Mouse (Mus musculus): Measurements from ENCODE around the gene Reln. TPM values are rescaled to one million over a fixed set of nuclear protein-coding genes. Genes with fewer than 3 reads are reported as not detected.

Gene Reln
- total and polyA plus RNA-seq, 2 experiments from 2014 or later = 25.3 to 189 TPM

- no peak overlapping the region for H3K4me3 ChIP-seq (ENCODE audit: low read depth, low read length)
- ATAC-seq (ENCODE audit: low FRiP score) = no peak
- WGBS = 94% methylated on average over 3 of the region's 3 CpGs
- H3K27me3 ChIP-seq (ENCODE audit: insufficient read depth, low read length) = no peaks in the 10 kb centered on the region
- no peak for TF ChIP-seq CTCF (IDR thresholded peaks at IDR 0.05)
- H3K4me1 ChIP-seq (ENCODE audit: insufficient read depth, low read length) = no peaks in the 10 kb centered on the region
- H3K9me3 ChIP-seq (ENCODE audit: low read length) = no peaks in the 10 kb centered on the region
- no peak overlapping the region for H3K4me2 ChIP-seq (ENCODE audit: low read depth, low read length, poor library complexity, severe bottlenecking)
- no peak overlapping the region for H3K9ac ChIP-seq (replicated peaks; ENCODE audit: low read length, poor library complexity, severe bottlenecking)
- no peak overlapping the region for H3K27ac ChIP-seq (ENCODE audit: low read depth, low read length)
- H3K36me3 ChIP-seq (ENCODE audit: insufficient read depth, low read length) = no peaks in the 10 kb centered on the region
- DNase-seq (ENCODE audit: low spot score) = no peak
Observed at GRCm38 (mm10) chr5:21909713-21910112, 434.8 kb downstream of the Reln start.

GRCm38 (mm10) chr5:21901411-21901810 is 443.1 kb downstream of the Reln start:
- H3K36me3 ChIP-seq (ENCODE audit: insufficient read depth, low read length) = 0 out of 2 replicates have a peak, but pooled peaks cover 6% of the 10 kb centered on the region
- TF ChIP-seq CTCF (IDR thresholded peaks at IDR 0.05) = no peak
- ATAC-seq (ENCODE audit: low FRiP score) (no peak), DNase-seq (ENCODE audit: low spot score) (no peak)
- WGBS = 68% methylated on average over 12 of the region's 12 CpGs
- no peak overlapping the region for H3K27ac ChIP-seq (ENCODE audit: low read depth, low read length)
- H3K9ac ChIP-seq (replicated peaks; ENCODE audit: low read length, poor library complexity, severe bottlenecking) = no peak overlapping the region
- H3K4me3 ChIP-seq (ENCODE audit: low read depth, low read length) = no peak overlapping the region
- H3K4me1 ChIP-seq (ENCODE audit: insufficient read depth, low read length) = no peaks in the 10 kb centered on the region
- no peak overlapping the region for H3K4me2 ChIP-seq (ENCODE audit: low read depth, low read length, poor library complexity, severe bottlenecking)
- H3K9me3 ChIP-seq (ENCODE audit: low read length) = no peaks in the 10 kb centered on the region
- H3K27me3 ChIP-seq (ENCODE audit: insufficient read depth, low read length) = no peaks in the 10 kb centered on the region

- Histone ChIP-seq H3K9ac (replicated peaks; ENCODE audit: low read length, poor library complexity, severe bottlenecking) (no peak overlapping the region), H3K36me3 (ENCODE audit: insufficient read depth, low read length) (0 out of 2 replicates have a peak, but pooled peaks cover 6% of the 10 kb centered on the region), H3K27me3 (ENCODE audit: insufficient read depth, low read length) (no peaks in the 10 kb centered on the region), H3K4me1 (ENCODE audit: insufficient read depth, low read length) (no peaks in the 10 kb centered on the region), H3K27ac (ENCODE audit: low read depth, low read length) (no peak overlapping the region), H3K9me3 (ENCODE audit: low read length) (no peaks in the 10 kb centered on the region), H3K4me3 (ENCODE audit: low read depth, low read length) (no peak overlapping the region), H3K4me2 (ENCODE audit: low read depth, low read length, poor library complexity, severe bottlenecking) (no peak overlapping the region)
- DNase-seq (ENCODE audit: low spot score) (no peak), ATAC-seq (ENCODE audit: low FRiP score) (no peak)
- 69% methylated on average over 6 of the region's 6 CpGs for WGBS
- TF ChIP-seq CTCF (IDR thresholded peaks at IDR 0.05) = no peak
Observed at GRCm38 (mm10) chr5:21900891-21901290, 443.6 kb downstream of the Reln start.

GRCm38 (mm10) chr5:21898875-21899274 is 445.6 kb downstream of the Reln start:
- WGBS = 90% methylated on average over 6 of the region's 6 CpGs

GRCm38 (mm10) chr5:21896586-21896985 is 447.9 kb downstream of the Reln start:
- Histone ChIP-seq H3K9ac (replicated peaks; ENCODE audit: low read length, poor library complexity, severe bottlenecking) (no peak overlapping the region), H3K4me2 (ENCODE audit: low read depth, low read length, poor library complexity, severe bottlenecking) (no peak overlapping the region), H3K9me3 (ENCODE audit: low read length) (no peaks in the 10 kb centered on the region), H3K4me3 (ENCODE audit: low read depth, low read length) (no peak overlapping the region), H3K4me1 (ENCODE audit: insufficient read depth, low read length) (no peaks in the 10 kb centered on the region), H3K36me3 (ENCODE audit: insufficient read depth, low read length) (0 out of 2 replicates have a peak, but pooled peaks cover 6% of the 10 kb centered on the region), H3K27ac (ENCODE audit: low read depth, low read length) (no peak overlapping the region), H3K27me3 (ENCODE audit: insufficient read depth, low read length) (no peaks in the 10 kb centered on the region)
- ATAC-seq (ENCODE audit: low FRiP score) (no peak), DNase-seq (ENCODE audit: low spot score) (no peak)
- WGBS = 83% methylated on average over 14 of the region's 14 CpGs
- no peak for TF ChIP-seq CTCF (IDR thresholded peaks at IDR 0.05)

More at GRCm38 (mm10) chr5:21898875-21899274, 445.6 kb downstream of the Reln start:
- Histone ChIP-seq H3K9ac (replicated peaks; ENCODE audit: low read length, poor library complexity, severe bottlenecking) (no peak overlapping the region), H3K4me1 (ENCODE audit: insufficient read depth, low read length) (no peaks in the 10 kb centered on the region), H3K4me3 (ENCODE audit: low read depth, low read length) (no peak overlapping the region), H3K9me3 (ENCODE audit: low read length) (no peaks in the 10 kb centered on the region), H3K27ac (ENCODE audit: low read depth, low read length) (no peak overlapping the region), H3K27me3 (ENCODE audit: insufficient read depth, low read length) (no peaks in the 10 kb centered on the region), H3K4me2 (ENCODE audit: low read depth, low read length, poor library complexity, severe bottlenecking) (no peak overlapping the region), H3K36me3 (ENCODE audit: insufficient read depth, low read length) (0 out of 2 replicates have a peak, but pooled peaks cover 6% of the 10 kb centered on the region)
- no peak for ATAC-seq (ENCODE audit: low FRiP score)
- no peak for DNase-seq (ENCODE audit: low spot score)
- TF ChIP-seq CTCF (IDR thresholded peaks at IDR 0.05) = no peak

GRCm38 (mm10) chr5:21894168-21894567 is 450.3 kb downstream of the Reln start:
- DNase-seq (ENCODE audit: low spot score) (no peak), ATAC-seq (ENCODE audit: low FRiP score) (no peak)
- Histone ChIP-seq H3K9ac (replicated peaks; ENCODE audit: low read length, poor library complexity, severe bottlenecking) (no peak overlapping the region), H3K36me3 (ENCODE audit: insufficient read depth, low read length) (0 out of 2 replicates have a peak, but pooled peaks cover 3% of the 10 kb centered on the region), H3K27ac (ENCODE audit: low read depth, low read length) (no peak overlapping the region), H3K4me2 (ENCODE audit: low read depth, low read length, poor library complexity, severe bottlenecking) (no peak overlapping the region), H3K27me3 (ENCODE audit: insufficient read depth, low read length) (no peaks in the 10 kb centered on the region), H3K9me3 (ENCODE audit: low read length) (no peaks in the 10 kb centered on the region), H3K4me1 (ENCODE audit: insufficient read depth, low read length) (no peaks in the 10 kb centered on the region), H3K4me3 (ENCODE audit: low read depth, low read length) (no peak overlapping the region)
- no peak for TF ChIP-seq CTCF (IDR thresholded peaks at IDR 0.05)
- WGBS = 86% methylated on average over 3 of the region's 3 CpGs
